Mouse (Mus musculus) spleen, adult 18-20 months (tissue): ENCODE results near the gene Olfr90.
A peak's percentile ranks its signal among the peaks of the same experiment; 100 is the strongest.
"Not testable (repeated sequence)": the region's sequence is repeated elsewhere in the genome, so short reads cannot be mapped to it uniquely, and the experiment has no call there.

Experiments
- DNase-seq, 2 experiments: peaks; one replicate each; pipeline ENCODE4 v3.0.0; 2022; ENCODE audit warnings: mixed read lengths in 2 of 2

Olfr90 gene

DNA sequence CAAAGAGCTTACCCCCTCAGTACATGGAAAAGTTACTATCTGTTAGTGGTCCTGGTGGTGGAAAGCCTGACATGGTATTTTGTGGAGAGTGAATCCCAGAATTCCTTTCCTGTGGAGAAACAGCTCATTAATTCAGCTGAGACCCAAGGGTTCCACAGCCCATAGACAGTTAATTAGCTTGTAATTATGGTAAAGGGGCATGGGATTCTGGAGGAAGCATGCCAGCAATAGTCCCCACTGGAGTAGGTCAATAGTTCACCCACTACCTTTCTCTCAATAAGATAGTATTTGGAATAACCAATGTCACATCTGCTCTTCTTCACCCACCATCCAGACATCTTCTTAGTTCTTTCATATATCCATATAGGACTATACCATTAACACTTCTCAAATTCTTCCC, at the start of gene Olfr90:
Gene Olfr90, minus strand, starts transcription at position 101 of the 400 bp plus-strand sequence.
- DNase-seq = no peak

DNA sequence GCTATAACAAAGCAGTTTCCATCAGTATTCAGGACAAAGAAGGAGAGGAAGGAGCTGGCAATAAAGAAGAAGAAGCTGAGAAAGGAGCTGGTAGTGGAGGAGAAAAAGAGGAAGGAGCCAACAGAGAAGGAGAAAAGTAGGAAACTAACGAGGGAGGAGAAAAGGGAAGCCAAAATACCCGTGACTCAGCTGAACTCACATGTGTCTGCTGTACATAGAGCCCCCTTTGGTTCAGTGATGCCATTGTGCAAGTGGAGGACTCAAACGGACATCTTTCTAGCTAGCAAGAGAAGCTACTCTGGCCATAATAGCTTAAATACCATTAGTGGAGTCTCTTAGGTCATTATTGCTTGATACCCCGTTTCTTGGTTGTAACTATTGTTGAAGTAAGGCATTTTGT, 43.1 kb upstream of the Olfr90 start:
- not testable (repeated sequence) for DNase-seq

DNA sequence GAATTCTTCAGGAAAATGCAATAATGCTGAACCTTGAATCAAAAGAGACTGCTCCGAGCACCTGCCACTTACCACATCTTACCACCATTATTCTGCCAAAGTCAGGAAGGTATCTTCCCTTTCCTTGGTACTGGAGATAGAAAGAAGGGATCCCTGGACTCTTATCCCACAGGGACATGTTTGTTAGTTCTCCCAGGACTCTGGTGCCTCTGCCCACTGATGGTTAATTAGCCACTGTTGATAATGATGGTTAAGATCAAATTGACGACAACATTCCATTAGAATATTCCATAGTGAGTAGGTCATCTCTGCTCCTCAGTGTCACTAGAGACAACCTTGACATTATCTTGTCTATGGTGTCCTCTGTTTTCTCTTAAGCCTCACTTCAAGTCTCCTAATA, 31.7 kb upstream of the Olfr90 start, which contains the start of gene Olfr92:
Gene Olfr92, minus strand, starts transcription at position 101 of the 400 bp plus-strand sequence.
- DNase-seq = no peak

DNA sequence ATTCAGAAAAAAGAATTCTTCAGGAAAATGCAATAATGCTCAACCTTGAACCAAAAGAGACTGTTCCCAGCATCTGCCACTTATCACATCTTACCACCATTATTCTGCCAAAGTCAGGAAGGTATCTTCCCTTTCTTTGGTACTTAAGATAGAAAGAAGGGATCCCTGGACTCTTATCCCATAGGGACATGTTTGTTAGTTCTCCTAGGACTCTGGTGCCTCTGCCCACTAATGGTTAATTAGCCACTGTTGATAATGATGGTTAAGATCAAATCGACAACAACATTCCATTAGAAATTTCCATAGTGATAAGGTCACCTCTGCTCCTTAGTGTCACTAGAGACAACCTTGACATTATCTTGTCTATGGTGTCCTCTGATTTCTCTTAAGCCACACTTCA, 9.9 kb upstream of the Olfr90 start, which contains the start of gene Olfr91:
Gene Olfr91, minus strand, starts transcription at position 101 of the 400 bp plus-strand sequence.
- no peak for DNase-seq

DNA sequence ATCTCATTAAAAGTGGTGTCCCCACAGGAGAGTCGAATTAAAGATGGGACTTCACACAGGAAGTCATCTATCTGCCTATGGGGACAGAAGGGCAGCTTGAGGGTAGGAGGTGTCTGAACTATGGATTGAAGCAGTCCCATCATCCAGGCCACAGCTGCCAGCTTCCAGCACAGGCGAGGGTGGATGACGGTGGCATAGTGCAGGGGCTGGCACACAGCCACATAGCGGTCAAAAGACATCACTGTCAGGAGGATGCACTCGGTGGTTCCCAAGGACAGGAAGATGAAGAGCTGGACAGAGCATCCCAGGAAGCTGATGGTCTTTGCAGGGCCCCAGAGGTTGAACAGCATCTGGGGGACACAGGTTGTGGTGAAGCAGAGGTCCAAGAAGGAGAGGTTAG, 5.0 kb upstream of the Olfr90 start:
- DNase-seq = no peak

DNA sequence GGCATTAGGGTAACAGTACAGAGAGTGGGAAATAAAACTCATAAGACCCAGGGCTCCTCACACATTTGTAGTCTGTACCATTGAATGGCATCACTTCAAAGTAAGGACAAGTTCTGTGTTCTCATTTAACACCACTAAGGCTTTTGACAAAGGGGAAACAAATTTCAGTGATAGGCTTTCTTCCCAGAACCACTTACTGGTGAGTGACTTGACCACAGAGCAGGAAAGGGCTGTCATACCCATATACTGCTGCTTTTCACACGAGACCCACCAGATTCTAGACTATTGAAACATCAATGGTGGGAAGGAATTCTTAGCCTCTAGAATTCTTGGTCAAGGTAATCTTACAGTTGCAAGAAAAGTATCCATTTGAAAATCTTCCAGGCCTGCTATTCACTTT, 3.9 kb upstream of the Olfr90 start:
- DNase-seq = no peak

DNA sequence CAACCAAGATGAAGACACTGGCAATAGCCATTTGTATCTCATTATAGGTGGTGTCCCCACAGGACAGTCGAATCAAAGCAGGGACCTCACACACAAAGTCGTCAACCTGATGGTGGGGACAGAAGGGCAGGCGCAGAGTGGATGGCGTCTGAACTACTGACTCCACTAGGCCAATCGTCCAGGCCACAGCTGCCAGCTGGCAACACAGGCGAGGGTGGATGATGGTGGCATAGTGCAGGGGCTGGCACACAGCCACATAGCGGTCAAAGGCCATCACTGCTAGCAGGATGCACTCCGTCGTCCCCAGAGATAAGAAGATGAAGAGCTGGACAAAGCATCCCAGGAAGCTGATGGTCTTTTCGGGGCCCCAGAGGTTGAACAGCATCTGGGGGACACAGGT, 2.8 kb downstream of the Olfr90 start:
- DNase-seq = no peak

DNA sequence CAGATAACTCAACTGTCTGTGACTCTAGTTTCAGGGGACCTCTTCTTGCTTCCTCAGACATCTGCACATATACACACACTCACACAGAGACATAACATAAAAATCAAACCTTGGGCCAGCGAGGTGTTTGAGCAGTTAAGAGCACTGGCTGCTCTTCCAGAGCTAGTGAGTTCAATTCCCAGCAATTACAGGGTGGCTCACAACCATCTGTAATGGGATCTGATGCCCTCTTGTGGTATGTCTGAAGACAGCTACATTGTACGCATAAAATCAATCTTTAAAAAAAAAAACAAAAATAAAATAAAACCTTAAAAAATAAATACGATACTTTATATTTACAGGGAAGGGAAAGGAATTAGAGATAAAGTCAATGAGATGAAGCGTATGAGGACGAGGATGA, 3.7 kb downstream of the Olfr90 start:
- no peak for DNase-seq

DNA sequence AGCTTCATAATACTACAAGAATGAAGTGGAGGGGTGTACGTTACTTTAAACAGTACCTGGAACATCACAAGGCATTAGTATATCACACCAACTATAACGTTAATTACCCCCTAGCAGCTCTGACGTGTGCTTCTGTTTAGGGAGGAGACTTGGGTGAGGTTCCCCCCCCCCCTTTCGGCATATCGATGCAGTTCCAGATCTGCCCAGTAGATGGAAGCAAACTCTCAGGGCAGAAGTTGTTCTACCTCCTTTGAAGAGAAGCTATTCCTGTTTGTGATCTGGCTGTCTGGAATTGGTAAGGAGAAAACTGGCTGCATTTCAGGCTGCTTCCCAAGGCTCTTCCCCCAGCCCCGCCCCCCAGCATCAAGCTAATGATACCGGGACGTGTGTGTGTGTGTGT, 5.0 kb downstream of the Olfr90 start:
- peak in 1 of 2 experiments; percentile 46 for DNase-seq

DNA sequence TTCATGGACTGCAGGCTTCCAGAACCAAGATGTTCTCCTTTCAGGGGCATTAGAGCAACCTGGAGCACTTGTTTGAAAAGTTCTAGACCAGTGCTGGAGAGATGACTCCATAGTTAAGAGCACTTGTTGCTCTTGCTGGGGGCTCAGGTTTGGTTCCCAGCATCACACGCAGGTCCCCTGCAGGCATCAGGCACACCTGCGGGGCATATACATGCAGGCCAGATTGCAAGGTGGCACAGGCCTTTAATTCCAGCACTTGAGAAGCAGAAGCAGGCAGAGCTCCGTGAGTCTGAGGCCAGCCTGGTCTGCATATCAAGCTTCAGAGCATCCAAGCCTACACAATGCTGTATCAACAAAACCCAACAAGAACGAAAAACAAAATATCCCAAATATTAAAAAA, 6.6 kb downstream of the Olfr90 start:
- no peak for DNase-seq

DNA sequence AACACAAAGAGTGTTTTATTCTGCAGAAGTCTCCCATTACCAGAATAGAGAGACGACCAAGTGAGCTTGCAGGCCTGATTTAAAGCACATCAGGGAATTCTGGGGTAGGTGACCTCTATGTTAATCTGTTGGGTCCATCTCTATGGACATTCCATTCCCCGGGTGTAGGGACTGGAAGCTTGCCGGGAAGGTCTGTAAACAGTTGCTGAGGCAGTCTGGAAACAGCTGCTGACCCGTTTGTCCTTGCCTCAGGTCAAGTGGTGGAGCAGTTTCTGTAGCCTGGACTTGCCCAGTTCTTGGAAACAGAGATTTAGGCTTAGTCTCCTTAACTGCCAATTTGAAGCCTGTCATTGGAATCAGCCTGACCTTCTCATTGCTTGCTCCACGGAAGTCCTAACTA, 8.2 kb downstream of the Olfr90 start:
- DNase-seq = no peak

DNA sequence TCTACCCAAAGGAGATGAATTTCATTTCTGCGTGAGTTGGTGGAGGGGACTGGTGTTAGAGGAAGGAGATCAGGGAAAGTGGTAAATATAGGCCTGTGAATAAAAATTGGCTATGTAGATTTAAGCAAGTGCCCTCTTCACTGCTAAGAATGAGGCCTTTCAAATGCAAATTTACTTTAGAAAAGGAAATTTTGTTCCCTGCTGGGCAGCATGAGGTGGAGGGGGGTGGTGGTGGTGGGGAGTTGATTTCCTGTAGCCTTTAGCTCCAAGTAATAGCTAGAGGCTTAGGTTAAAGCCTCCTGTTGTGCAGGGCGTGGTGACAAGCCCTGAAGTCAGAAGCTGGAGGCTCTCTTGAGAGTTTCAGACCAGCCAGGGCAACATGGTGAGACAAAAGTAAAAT, 9.3 kb downstream of the Olfr90 start:
- no peak for DNase-seq

DNA sequence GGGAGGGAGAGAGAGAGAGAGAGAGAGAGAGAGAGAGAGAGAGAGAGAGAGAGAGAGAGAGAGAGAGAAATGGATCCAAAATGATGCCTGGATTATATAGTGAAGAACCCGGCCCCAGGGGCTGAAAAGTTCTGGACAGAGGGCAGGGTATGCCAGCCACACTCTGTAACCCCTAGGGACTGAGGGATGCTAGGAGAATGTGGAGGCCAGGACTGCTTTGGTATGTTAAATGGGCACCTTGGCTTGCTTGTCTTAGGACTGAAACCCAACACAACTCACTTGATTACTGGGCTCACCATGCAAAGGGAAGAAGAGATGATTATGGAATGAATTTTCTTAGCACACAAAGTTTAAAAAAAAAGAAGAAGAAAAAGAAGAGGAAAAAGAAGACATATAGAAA, 10.1 kb downstream of the Olfr90 start:
- DNase-seq = no peak

DNA sequence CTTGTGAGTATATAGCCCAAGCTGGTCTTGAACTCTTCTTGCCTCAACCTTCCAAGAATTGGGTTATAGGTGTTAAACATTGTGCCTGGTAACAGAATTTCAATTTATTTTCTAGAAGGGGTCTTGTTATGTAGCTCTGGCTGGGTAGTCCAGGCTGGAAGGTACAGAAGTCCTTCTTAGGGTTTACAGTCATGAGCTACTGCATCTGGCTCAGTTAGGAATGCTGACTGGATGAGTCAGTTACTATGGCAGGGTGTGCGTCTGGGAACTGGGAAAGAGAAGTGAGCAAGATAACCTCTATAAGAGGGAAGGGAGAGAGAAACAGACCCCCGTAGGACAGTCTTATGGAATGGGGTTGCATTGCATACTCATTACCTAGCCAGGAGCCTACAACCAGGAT, 12.5 kb downstream of the Olfr90 start:
- DNase-seq = no peak

DNA sequence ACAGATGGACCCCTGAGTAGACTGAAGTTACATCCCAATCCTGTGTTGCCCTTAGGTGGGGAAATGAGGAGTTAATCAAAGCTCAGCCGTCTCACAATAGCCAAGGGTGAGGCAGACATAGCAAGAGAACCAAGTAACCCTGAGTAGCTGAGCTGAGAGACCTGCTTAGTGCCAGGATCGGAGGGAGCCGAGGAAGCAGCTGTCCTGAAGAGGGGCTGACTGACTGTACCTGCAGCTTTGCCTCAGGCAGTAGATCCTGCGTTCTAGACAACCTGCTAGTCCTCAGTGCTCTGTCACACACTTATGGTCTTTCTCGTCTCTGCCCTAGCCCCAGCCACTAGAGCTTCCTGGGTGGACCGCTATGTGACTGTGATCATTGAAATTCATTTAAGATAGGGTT, 13.1 kb downstream of the Olfr90 start:
- no peak for DNase-seq

DNA sequence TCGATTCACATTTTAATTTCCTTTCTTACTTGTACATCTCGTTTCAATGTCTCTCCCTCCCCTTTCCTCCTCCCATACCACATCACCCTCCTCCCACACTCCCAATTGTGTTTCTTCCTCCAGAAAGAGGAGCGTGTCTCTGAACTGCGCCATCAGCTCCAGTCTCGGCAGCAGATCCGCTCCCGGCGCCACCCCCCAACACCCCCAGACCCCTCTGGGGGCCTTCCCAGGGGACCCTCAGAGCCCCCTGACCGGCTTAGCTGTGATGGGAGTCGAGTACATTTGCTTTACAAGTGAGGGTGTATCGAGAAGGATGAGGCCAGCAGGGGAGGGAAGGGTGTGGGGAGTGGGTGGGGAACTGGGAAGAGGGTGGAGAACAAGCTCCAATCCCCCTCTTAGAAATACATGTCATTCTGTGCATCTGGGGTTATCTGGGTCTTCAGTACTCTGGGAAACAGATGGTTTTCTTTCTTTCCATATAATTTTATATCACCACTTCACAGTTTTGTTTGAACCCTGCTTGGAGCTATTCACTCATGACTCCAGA, 15.5 kb downstream of the Olfr90 start:
- DNase-seq = no peak

DNA sequence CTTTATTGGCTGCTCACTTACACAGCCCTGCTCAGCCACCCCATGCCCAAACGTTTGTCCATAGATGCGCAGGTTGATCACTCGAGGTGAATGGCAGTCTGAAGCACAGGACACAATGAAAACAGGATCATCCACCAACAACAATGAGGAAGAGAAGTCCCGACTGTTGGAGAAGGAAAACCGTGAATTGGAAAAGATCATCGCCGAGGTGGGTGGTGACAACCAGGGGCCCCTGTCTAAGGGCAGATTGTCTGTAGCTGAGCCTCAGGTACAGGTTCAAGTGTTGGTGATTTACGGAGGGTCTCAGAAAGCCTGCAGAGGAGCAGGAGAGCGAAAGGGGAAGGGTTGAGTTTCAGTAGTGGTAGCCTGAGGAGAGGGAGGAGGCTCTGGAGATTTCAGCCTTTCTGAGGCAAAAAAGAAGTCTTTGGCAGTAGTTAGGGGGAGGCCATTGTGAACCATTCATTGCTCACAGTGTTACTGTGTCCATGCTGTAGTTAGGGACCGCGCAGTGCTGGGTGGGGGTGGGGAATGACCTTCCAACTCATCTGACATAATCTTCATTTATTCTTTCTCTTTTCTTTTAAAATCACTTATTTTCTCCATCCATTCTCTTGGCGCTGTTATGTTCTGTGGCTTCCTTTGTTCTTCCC, 16.1 kb downstream of the Olfr90 start:
- no peak for DNase-seq

DNA sequence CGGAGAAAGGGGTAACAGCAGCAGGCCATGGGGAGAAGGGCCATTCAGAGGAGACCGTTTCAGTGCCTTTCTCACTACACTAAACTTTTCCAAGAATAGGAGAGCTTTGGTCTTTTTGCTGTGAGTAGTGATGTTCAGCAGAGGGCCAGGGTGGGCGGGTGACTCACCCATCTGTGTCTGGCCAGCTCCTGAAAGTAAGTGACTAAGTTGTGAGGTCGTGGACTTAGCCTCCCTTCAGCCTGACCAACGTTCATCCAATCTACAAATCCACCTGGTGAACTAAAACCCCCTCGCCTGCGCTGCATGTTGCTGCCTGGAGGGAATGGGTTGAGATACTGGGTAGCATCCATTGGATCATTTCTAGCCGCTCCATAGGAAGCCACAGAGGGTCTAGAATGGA, 18.2 kb downstream of the Olfr90 start:
- DNase-seq = no peak

DNA sequence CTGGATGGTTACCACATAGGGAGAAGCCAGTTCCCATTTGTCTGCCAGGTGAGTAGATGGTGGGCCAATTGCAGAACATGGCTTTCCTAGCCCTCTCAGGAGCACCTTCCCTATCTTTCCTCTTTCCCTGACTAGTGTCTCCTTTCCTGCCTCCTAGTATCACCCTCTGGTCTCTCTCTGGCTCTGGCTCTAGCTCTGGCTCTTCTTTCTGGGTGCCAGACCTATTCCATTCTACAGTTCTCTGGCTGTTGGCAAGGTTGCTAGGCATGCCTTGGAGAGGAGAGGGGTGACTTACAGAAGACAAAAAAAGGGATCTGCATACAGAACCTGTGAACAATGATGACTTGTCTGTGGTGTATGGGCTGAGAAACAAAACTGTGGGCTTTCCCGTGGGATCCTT, 20.4 kb downstream of the Olfr90 start:
- DNase-seq = no peak

DNA sequence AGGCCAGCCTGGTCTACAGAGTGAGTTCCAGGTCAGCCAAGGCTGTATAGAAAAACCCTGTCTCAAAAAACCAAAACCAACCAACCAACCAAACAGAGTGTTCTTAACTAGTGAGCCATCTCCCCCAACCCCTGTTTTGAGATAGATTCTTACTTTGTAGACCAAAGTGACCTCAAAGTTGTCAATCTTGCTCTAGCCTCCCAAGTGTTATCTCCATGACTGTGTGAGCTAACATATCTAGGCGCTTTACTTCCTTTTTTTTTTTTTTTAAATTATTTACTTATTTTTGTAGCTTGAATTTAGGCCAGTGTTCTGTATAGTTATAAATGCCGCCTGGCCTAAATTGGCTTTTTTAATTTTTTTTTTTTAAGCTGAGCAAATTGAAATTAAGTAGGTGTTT, 22.3 kb downstream of the Olfr90 start:
- no peak for DNase-seq

DNA sequence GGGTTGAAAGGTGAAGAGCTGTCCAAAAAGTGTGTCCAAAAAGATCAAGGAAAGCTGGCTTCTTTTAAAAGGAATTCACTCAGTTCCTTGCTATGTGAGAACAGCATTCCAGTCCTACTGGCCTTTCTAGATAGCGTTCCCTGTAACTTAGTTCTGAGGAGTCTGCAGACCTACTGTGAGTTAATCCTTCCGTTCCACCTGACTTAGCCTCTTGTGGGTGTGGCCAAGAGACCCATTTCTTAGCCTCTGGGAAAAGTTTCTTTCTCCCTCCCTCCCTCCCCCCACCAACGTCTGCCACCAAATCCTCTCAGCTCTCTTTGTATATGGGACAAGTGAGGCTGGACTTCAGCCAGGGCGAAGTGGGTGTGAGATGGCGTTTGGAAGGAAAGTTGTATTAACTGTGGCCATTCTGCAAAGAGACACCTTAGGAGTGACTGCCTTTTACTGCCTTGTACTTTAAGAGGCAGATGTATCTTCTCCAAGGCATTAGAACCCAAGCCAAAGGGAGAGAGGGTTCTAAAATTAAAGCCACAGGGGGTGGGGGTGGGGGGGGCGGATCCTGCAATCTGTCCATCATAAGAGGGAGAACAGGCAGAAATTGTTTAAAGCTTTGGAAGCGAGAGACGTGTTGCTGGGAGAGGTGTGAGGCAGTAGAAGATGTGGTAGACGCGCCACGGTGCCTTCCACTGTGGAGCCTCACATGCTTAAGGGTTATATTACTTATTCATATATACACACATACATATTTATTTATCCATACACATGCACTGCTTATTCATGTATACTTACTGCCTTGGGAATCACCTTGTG, 24.4 kb downstream of the Olfr90 start:
- DNase-seq = no peak

DNA sequence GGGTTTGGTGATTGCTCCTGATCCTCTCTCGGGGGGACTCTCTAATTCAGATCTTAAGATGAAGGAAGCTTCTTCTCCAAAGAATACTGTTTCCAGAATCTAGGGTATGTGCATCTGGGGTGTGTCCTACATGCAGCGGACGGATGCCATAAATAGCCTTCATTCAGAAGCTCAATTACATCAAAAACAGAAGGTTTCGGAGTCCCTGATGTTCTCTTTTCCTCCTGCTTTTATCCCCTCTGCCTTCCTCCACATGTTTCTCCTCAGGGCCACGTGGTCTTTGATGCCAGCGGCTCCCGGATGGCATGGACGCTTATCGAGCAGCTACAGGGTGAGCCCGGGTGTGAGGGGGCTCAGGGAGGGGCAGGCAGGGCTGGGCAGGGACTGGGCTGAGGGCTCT, 25.2 kb downstream of the Olfr90 start:
- DNase-seq = no peak

DNA sequence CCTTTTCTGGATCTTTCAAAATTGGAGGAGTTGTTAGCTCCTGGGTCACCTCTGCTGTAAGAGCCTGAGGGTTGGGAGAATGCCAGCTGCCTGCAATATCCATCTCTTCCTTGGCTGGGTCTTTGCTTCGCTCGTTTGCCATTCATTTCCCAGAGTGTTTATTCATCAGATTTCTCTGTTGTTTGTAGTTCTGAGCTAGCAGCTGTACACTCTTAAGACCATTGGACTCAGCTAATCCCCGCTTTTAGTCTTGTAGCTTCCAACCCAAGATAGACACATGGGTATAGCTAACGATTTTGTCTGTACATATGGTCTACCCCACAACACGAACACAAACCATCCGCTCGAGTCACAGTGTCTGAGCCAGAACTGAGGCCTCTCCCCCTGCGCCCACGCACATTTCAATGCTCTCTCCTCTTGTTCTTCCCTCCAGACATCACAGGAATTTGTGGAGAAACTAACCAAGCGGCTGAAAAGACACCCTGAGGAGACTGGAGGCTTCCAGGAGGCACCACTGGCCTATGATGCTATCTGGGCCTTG, 26.1 kb downstream of the Olfr90 start:
- no peak for DNase-seq

DNA sequence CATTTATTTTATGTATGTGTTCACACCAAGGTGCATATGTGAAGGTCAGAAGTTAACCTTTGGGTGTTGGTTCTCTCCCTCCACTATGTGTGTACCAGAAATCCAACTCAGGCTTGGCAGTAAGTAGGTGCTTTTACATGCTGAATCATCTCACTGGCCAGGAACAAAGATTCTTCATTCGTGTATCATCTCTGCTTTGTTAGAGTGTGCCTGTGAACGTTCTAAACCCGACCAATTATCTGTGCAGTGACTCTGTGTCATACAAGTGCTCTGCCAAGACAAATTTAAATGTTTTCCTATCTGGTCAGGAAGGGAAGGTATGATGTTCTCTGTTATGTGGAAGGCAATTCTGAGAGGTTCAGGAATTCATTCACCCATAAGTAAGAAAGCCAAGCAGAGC, 26.9 kb downstream of the Olfr90 start:
- DNase-seq = no peak
